Mouse (Mus musculus) spleen, adult 2 months (tissue): Measurements from ENCODE around the gene Rnf182.

ENCODE experiments used
- CTCF ChIP-seq: fragments of 200-500 bp; IDR thresholded peaks from 2 replicates; pipeline ENCODE4 v1.5.1; 2011; ENCODE audit warnings: mild to moderate bottlenecking, inconsistent platforms; ENCODE audit not compliant: insufficient read depth, insufficient read length, insufficient replicate concordance; ENCODE audit errors: extremely low read depth
- POLR2A ChIP-seq: fragments of 200-500 bp; IDR thresholded peaks from 2 replicates; pipeline ENCODE4 v1.6.1; 2011; ENCODE audit warnings: low read depth, low read length, inconsistent platforms

- TF ChIP-seq CTCF (no peak), POLR2A (no peak)
Measured at GRCm38 (mm10) chr13:43715466-43715865, 100.0 kb downstream of the Rnf182 start.
